Mouse (Mus musculus): ENCODE results near the gene Chac1.

GRCm38 (mm10) chr2:119379455-119379854 is 28.4 kb downstream of the Chac1 start:
- TF ChIP-seq POLR2A (IDR thresholded peaks at IDR 0.05; ENCODE audit: borderline replicate concordance, insufficient read depth, low read length), result no peak
- no peak for TF ChIP-seq CTCF (IDR thresholded peaks at IDR 0.05; ENCODE audit: borderline replicate concordance, insufficient read depth, low read depth, low read length)
